Mouse (Mus musculus) CD4-positive naive resting alpha-beta T cell, adult 57 days (primary cell): Measurements from ENCODE around the gene Gm6525. TPM values are rescaled to one million over a fixed set of nuclear protein-coding genes. Genes with fewer than 3 reads are reported as not detected.

ENCODE experiments used
- total RNA-seq: library from RNA; stranded (reverse); gene quantifications from one replicate; pipeline ENCODE4 v1.2.4, GENCODE M21; 2023

The Gm6525 gene
- not detected for total RNA-seq

DNA sequence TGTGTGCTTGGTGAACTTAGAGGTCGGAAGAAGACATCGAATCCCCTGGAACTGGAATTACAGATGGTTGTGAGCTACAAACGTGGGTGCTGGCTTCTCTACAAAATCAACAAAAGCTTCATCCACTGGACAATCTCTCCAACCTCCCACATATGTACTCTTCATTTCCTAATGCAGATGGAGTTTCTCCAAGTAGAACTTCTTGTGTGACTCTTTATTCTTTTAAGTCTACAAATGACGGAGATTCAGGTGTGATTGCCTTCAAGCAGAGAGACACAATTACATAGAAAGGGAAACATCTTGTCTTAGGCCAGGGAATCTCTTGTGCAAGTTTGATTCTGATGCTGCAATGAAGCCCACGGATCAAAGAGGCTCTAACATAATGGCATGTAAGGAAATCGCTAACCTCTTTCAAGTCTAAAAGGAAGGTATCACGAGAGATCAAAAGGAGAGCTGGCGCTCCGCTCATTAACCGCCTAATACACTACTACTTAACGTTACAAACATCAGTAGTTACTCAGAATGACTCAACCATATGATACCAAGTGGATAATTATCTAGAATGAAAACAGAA, at the start of gene Gm6525:
Gene Gm6525, plus strand, starts transcription at position 524 of the 574 bp plus-strand sequence.

GRCm38 (mm10) chr3:84155558-84156006, 18.3 kb upstream of the Gm6525 start, which contains the start of gene Mnd1:
Gene Mnd1, minus strand, starts transcription at chr3:84155786.

Other genes starting within 250 kb of the Gm6525 start
- gene Tmem131l, start 133.9 kb upstream of the Gm6525 start, total RNA-seq: 126 TPM
- gene Mnd1, start 18.3 kb upstream of the Gm6525 start, total RNA-seq: not detected
- gene Trim2, start 132.8 kb downstream of the Gm6525 start, total RNA-seq: 2.2 TPM